Mouse (Mus musculus) myocyte (in vitro differentiated cells): ENCODE results near the gene Gtf2h2. TPM values are rescaled to one million over a fixed set of nuclear protein-coding genes. Genes with fewer than 3 reads are reported as not detected.

Source experiments
- H3K27me3 ChIP-seq: one replicate; pipeline ENCODE4 v1.6.1; 2011; ENCODE audit not compliant: control insufficient read depth, insufficient read depth, insufficient read length
- H3K36me3 ChIP-seq: one replicate; pipeline ENCODE4 v1.6.1; 2011; ENCODE audit not compliant: control insufficient read depth, insufficient read depth
- H3K4me2 ChIP-seq: one replicate; pipeline ENCODE4 v1.6.1; 2011; ENCODE audit warnings: low read depth, control low read depth
- H3K4me3 ChIP-seq: one replicate; pipeline ENCODE4 v1.5.1; 2011; ENCODE audit warnings: mild to moderate bottlenecking, control low read depth, moderate library complexity
- H3K79me2 ChIP-seq: one replicate; pipeline ENCODE4 v1.6.1; 2011; ENCODE audit not compliant: control insufficient read depth, insufficient read depth
- H3ac ChIP-seq: one replicate; pipeline ENCODE4 v1.6.1; 2011; ENCODE audit not compliant: control insufficient read depth, insufficient read length
- CEBPB ChIP-seq: IDR thresholded peaks from 2 replicates; pipeline ENCODE4 v1.6.1; 2011; ENCODE audit warnings: mild to moderate bottlenecking, moderate library complexity; ENCODE audit not compliant: poor library complexity, insufficient read depth, severe bottlenecking
- E2F4 ChIP-seq: IDR thresholded peaks from one replicate; pipeline ENCODE4 v1.6.1; 2011; ENCODE audit warnings: mild to moderate bottlenecking, control low read depth, moderate library complexity; ENCODE audit not compliant: insufficient read depth
- MAX ChIP-seq: IDR thresholded peaks from one replicate; pipeline ENCODE4 v1.6.1; 2011; ENCODE audit warnings: low read depth, mild to moderate bottlenecking, control low read depth
- MYOD1 ChIP-seq, 3 experiments: IDR thresholded peaks; one replicate each; pipeline ENCODE4 v1.6.1; 2011; ENCODE audit warnings: control low read depth in 2 of 3, low read depth in 2 of 3, mild to moderate bottlenecking in 2 of 3, moderate library complexity in 1 of 3; ENCODE audit not compliant: insufficient read length in 2 of 3, control insufficient read depth in 1 of 3
- MYOG ChIP-seq, 3 experiments: IDR thresholded peaks; one replicate each; pipeline ENCODE4 v1.6.1; 2011; ENCODE audit warnings: control low read depth in 2 of 3, low read depth in 2 of 3, mild to moderate bottlenecking in 2 of 3; ENCODE audit not compliant: insufficient read length in 2 of 3, control insufficient read depth in 1 of 3, insufficient read depth in 1 of 3
- POLR2A ChIP-seq: IDR thresholded peaks from one replicate; pipeline ENCODE4 v1.6.1; 2011; ENCODE audit warnings: low read depth, mild to moderate bottlenecking, control low read depth, moderate library complexity; ENCODE audit not compliant: insufficient read length
- POLR2AphosphoS2 ChIP-seq: IDR thresholded peaks from one replicate; pipeline ENCODE4 v1.6.1; 2011; ENCODE audit warnings: low read depth, control low read depth; ENCODE audit not compliant: insufficient read length
- REST ChIP-seq: IDR thresholded peaks from one replicate; pipeline ENCODE4 v1.6.1; 2011; ENCODE audit warnings: mild to moderate bottlenecking, control low read depth, moderate library complexity; ENCODE audit not compliant: insufficient read depth, insufficient read length
- SRF ChIP-seq: IDR thresholded peaks from one replicate; pipeline ENCODE4 v1.6.1; 2011; ENCODE audit warnings: low read depth; ENCODE audit not compliant: control insufficient read depth, insufficient read length
- TCF12 ChIP-seq: IDR thresholded peaks from one replicate; pipeline ENCODE4 v1.6.1; 2011; ENCODE audit warnings: mild to moderate bottlenecking, control low read depth; ENCODE audit not compliant: poor library complexity, insufficient read depth, severe bottlenecking
- TCF3 ChIP-seq: IDR thresholded peaks from one replicate; pipeline ENCODE4 v1.6.1; 2011; ENCODE audit warnings: low read depth, control low read depth; ENCODE audit not compliant: insufficient read length
- USF1 ChIP-seq: IDR thresholded peaks from one replicate; pipeline ENCODE4 v1.6.1; 2011; ENCODE audit warnings: low read depth, mild to moderate bottlenecking, control low read depth, moderate library complexity
- polyA plus RNA-seq: library from polyadenylated mRNA; unstranded; fragments of >200 nt; fragmentation: generic; extraction: Trizol; gene quantifications from one replicate; pipeline ENCODE4 v1.2.1, GENCODE M21; 2012; ENCODE audit warnings: missing spikeins

The Gtf2h2 gene
- polyA plus RNA-seq: 13.1 TPM

- peaks cover 19% of the 10 kb centered on the region for H3K36me3 ChIP-seq
- peak within 1 kb of the TSS; percentile 67 for H3ac ChIP-seq
- peak within 1 kb of the TSS; percentile 83 for H3K4me3 ChIP-seq
- no peaks in the 10 kb centered on the region for H3K27me3 ChIP-seq
- peak within 1 kb of the TSS; percentile 84 for H3K4me2 ChIP-seq
- peak in 2 of 3 experiments; percentile 10 to 30 for TF ChIP-seq MYOG (IDR thresholded peaks at IDR 0.05; ENCODE audit: control insufficient read depth in 1 of 3, insufficient read depth in 1 of 3, insufficient read length in 2 of 3, low read depth in 2 of 3)
- no peak for TF ChIP-seq SRF
- no peak for TF ChIP-seq TCF3
- no peak for TF ChIP-seq USF1
- peak; percentile 27 for TF ChIP-seq E2F4
- TF ChIP-seq POLR2A: peak; percentile 71
- TF ChIP-seq TCF12: no peak
- TF ChIP-seq POLR2AphosphoS2: peak; percentile 57
- TF ChIP-seq CEBPB: no peak
- TF ChIP-seq REST: no peak
- no peak for TF ChIP-seq MAX
- TF ChIP-seq MYOD1 (IDR thresholded peaks at IDR 0.05; ENCODE audit: control insufficient read depth in 1 of 3, insufficient read length in 2 of 3, low read depth in 2 of 3): peak in 1 of 3 experiments; percentile 30
- H3K79me2 ChIP-seq: peaks cover 16% of the 10 kb centered on the region
These were observed at the start of gene Gtf2h2 for GRCm38 (mm10) chr13:100492061-100492787. TSS of gene Gtf2h2 (minus strand) at chr13:100492579.

- TF ChIP-seq USF1 (no peak), E2F4 (no peak), MYOG (IDR thresholded peaks at IDR 0.05; ENCODE audit: control insufficient read depth in 1 of 3, insufficient read depth in 1 of 3, insufficient read length in 2 of 3, low read depth in 2 of 3) (no peak)
- no peak overlapping the region for H3K4me3 ChIP-seq
These were observed 43.8 kb upstream of the Gtf2h2 start for GRCm38 (mm10) chr13:100536149-100536548.

GRCm38 (mm10) chr13:100532788-100533365 lies 40.5 kb upstream of the Gtf2h2 start:
- Histone ChIP-seq H3K27me3 (no peaks in the 10 kb centered on the region), H3K4me3 (no peak overlapping the region), H3K79me2 (no peaks in the 10 kb centered on the region), H3K36me3 (no peaks in the 10 kb centered on the region), H3ac (no peak overlapping the region), H3K4me2 (no peak overlapping the region)
- TF ChIP-seq TCF12: no peak
- TF ChIP-seq TCF3: no peak
- TF ChIP-seq MAX: no peak
- no peak for TF ChIP-seq POLR2AphosphoS2
- no peak for TF ChIP-seq MYOD1 (IDR thresholded peaks at IDR 0.05; ENCODE audit: control insufficient read depth in 1 of 3, insufficient read length in 2 of 3, low read depth in 2 of 3)
- TF ChIP-seq CEBPB: no peak
- TF ChIP-seq SRF: no peak
- TF ChIP-seq E2F4: no peak
- no peak for TF ChIP-seq POLR2A
- no peak for TF ChIP-seq USF1
- TF ChIP-seq REST: no peak
- TF ChIP-seq MYOG (IDR thresholded peaks at IDR 0.05; ENCODE audit: control insufficient read depth in 1 of 3, insufficient read depth in 1 of 3, insufficient read length in 2 of 3, low read depth in 2 of 3): no peak

More at GRCm38 (mm10) chr13:100536149-100536548, 43.8 kb upstream of the Gtf2h2 start:
- Histone ChIP-seq H3K36me3 (no peaks in the 10 kb centered on the region), H3K27me3 (no peaks in the 10 kb centered on the region), H3K4me2 (peak overlapping the region; percentile 39), H3ac (no peak overlapping the region), H3K79me2 (no peaks in the 10 kb centered on the region)

GRCm38 (mm10) chr13:100526649-100527038 lies 34.3 kb upstream of the Gtf2h2 start:
- no peaks in the 10 kb centered on the region for H3K36me3 ChIP-seq
- no peak overlapping the region for H3K4me2 ChIP-seq
- H3ac ChIP-seq: no peak overlapping the region
- no peak for TF ChIP-seq REST
- TF ChIP-seq POLR2AphosphoS2: no peak
- TF ChIP-seq MYOD1 (IDR thresholded peaks at IDR 0.05; ENCODE audit: control insufficient read depth in 1 of 3, insufficient read length in 2 of 3, low read depth in 2 of 3): no peak
- TF ChIP-seq TCF3: no peak
- TF ChIP-seq SRF: no peak
- TF ChIP-seq USF1: no peak
- no peak for TF ChIP-seq MAX
- TF ChIP-seq TCF12: no peak
- no peak for TF ChIP-seq CEBPB
- TF ChIP-seq E2F4: no peak
- no peak for TF ChIP-seq POLR2A
- TF ChIP-seq MYOG (IDR thresholded peaks at IDR 0.05; ENCODE audit: control insufficient read depth in 1 of 3, insufficient read depth in 1 of 3, insufficient read length in 2 of 3, low read depth in 2 of 3): no peak
- no peak overlapping the region for H3K4me3 ChIP-seq
- H3K27me3 ChIP-seq: no peaks in the 10 kb centered on the region
- no peaks in the 10 kb centered on the region for H3K79me2 ChIP-seq
